Mouse (Mus musculus) G1E (cell line): ENCODE results near the gene 4930469K13Rik.

Source experiments
- CTCF ChIP-seq: IDR thresholded peaks from 2 replicates; pipeline ENCODE4 v1.5.1; 2012; ENCODE audit warnings: low read depth, low read length, inconsistent platforms, mixed read lengths
- GATA1 ChIP-seq: IDR thresholded peaks from 2 replicates; pipeline ENCODE4 v1.6.1; 2012; ENCODE audit warnings: borderline replicate concordance, low read length, inconsistent platforms, mixed read lengths
- GATA2 ChIP-seq: IDR thresholded peaks from 2 replicates; pipeline ENCODE4 v1.6.1; 2012; ENCODE audit warnings: low read depth, low read length, inconsistent platforms, borderline replicate concordance
- POLR2AphosphoS5 ChIP-seq: IDR thresholded peaks from 2 replicates; pipeline ENCODE4 v1.6.1; 2012; ENCODE audit warnings: low read depth, low read length, inconsistent platforms; ENCODE audit not compliant: insufficient replicate concordance
- TAL1 ChIP-seq: conservative IDR thresholded peaks from 2 replicates; pipeline ENCODE4 v1.6.1; 2012; ENCODE audit warnings: low read depth, low read length, inconsistent platforms, mixed read lengths

DNA sequence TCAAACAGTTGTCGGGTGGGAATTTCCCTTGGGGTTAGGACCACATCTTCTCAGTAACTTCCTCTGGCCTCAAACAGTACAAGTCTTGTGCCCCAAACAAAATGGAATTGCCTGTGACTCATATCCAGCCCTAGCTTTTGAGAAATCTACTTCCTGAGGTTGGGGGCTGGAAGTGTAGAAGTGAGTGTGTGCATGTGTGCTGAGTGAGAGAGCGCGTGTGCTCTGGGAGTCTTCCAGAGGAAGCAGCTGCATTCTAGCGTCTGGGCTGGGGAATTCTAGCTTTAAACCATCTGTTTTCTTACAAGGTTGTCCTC is 87.5 kb downstream of the 4930469K13Rik start:
- TF ChIP-seq CTCF (no peak), GATA1 (no peak), TAL1 (no peak), GATA2 (no peak), POLR2AphosphoS5 (no peak)
